Mouse (Mus musculus) hindbrain, embryonic 12.5 days (tissue): ENCODE data around the gene Ccdc88c. TPM values are rescaled to one million over a fixed set of nuclear protein-coding genes. Genes with fewer than 3 reads are reported as not detected.
A peak's percentile ranks its signal among the peaks of the same experiment; 100 is the strongest.

ENCODE experiments used
- ATAC-seq: fragments of 200-750 bp; cut with Nextera tagmentation; 2 replicates; pipeline ENCODE4 v1.8.0; 2017; ENCODE audit warnings: moderate TSS enrichment; ENCODE audit not compliant: low FRiP score
- H3K27ac ChIP-seq: fragments of 300-500 bp; sonication (generic); 2 replicates; pipeline ENCODE4 v1.5.1; 2016; ENCODE audit warnings: mild to moderate bottlenecking
- H3K27me3 ChIP-seq: fragments of 300-500 bp; sonication (generic); 2 replicates; pipeline ENCODE4 v1.6.1; 2016; ENCODE audit warnings: mild to moderate bottlenecking
- H3K36me3 ChIP-seq: fragments of 300-500 bp; sonication (generic); 2 replicates; pipeline ENCODE4 v1.6.1; 2016; ENCODE audit warnings: mild to moderate bottlenecking
- H3K4me1 ChIP-seq: fragments of 300-500 bp; sonication (generic); 2 replicates; pipeline ENCODE4 v1.6.1; 2016
- H3K4me2 ChIP-seq: fragments of 300-500 bp; sonication (generic); replicated peaks from 2 replicates; pipeline ENCODE4 v1.6.1; 2016; ENCODE audit warnings: mild to moderate bottlenecking
- H3K4me3 ChIP-seq: fragments of 300-500 bp; sonication (generic); 2 replicates; pipeline ENCODE4 v1.5.1; 2016; ENCODE audit warnings: mild to moderate bottlenecking
- H3K9ac ChIP-seq: fragments of 300-500 bp; sonication (generic); 2 replicates; pipeline ENCODE4 v1.6.1; 2016; ENCODE audit warnings: mild to moderate bottlenecking, moderate library complexity
- H3K9me3 ChIP-seq: fragments of 300-500 bp; sonication (generic); replicated peaks from 2 replicates; pipeline ENCODE4 v1.6.1; 2016; ENCODE audit warnings: mild to moderate bottlenecking
- WGBS: fragments of 180-500 bp; shearing (Covaris S2); methylation state at CpG from one replicate; pipeline ENCODE4 v1.1.7; 2016; 5-methylcytosine and 5-hydroxymethylcytosine counted together
- polyA plus RNA-seq: library from polyadenylated mRNA; unstranded; fragments of >200 nt; fragmentation: Nextera tagmentation; extraction: Ambion mirVana; gene quantifications from 2 replicates; pipeline ENCODE4 v1.2.1, GENCODE M21; 2016

Gene Ccdc88c
- polyA plus RNA-seq: 15.0 and 17.7 TPM in 2 replicates

- H3K27me3 ChIP-seq: 0 out of 2 replicates have a peak, but pooled peaks cover 5% of the 10 kb centered on the region
- no peaks in the 10 kb centered on the region for H3K9me3 ChIP-seq
- H3K36me3 ChIP-seq: no peaks in the 10 kb centered on the region
- WGBS: under 1% methylated on average over 38 of the region's 56 CpGs
- peak within 1 kb of the TSS; percentile 84 for H3K4me2 ChIP-seq
- peak; percentile 92 for ATAC-seq
- H3K9ac ChIP-seq: peak within 1 kb of the TSS; percentile 91
- peak within 1 kb of the TSS; percentile 71 for H3K4me3 ChIP-seq
- H3K27ac ChIP-seq: peak within 1 kb of the TSS; percentile 95
- peaks cover 30% of the 10 kb centered on the region for H3K4me1 ChIP-seq
These were observed at the start of gene Ccdc88c for GRCm38 (mm10) chr12:101028954-101029731. Ccdc88c (minus strand) TSS chr12:101029056.

DNA sequence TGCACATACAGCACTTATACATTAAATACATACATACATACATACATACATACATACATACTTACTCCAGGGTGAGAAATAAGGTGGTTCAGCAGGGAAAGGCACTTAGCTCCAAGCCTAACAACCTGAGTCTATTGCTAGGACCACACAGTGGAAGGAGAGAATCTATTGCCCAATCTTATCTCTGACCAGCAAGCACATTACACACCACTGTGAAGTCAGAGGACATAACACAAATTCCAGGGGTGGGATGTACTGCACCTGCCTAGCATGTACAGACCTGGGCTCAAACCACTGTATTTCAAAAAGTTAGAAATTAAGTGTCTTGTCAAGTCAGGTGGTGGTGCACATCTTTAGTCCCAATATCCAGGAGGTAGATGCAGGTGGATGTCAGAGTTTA, 49.1 kb upstream of the Ccdc88c start:
- H3K36me3 ChIP-seq: peaks cover 15% of the 10 kb centered on the region
- H3K4me3 ChIP-seq: no peak overlapping the region
- no peak overlapping the region for H3K9ac ChIP-seq
- H3K4me1 ChIP-seq: peaks cover 16% of the 10 kb centered on the region
- no peak for ATAC-seq
- no peaks in the 10 kb centered on the region for H3K27me3 ChIP-seq
- no peak overlapping the region for H3K4me2 ChIP-seq
- H3K27ac ChIP-seq: no peak overlapping the region
- H3K9me3 ChIP-seq: no peaks in the 10 kb centered on the region

DNA sequence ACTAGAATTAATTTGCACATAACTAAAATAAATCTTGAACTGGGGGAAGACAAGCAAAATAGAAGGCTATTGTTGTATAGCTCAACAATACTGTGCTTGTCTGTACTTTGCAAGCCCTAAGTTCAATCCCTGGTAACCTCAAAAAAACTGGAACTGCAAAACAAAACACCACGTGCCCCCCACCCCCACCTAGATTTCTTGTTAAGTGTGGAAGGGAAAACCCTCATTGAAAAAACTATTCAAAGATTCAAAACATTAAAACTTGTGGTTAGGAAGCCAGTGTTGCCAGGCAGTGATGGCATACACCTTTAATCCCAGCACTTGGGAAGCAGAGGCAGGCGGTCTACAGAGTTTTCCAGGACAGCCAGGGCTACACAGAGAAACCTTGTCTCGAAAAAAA, 46.6 kb upstream of the Ccdc88c start:
- H3K36me3 ChIP-seq: peaks cover 12% of the 10 kb centered on the region
- 82% methylated on average over 3 of the region's 3 CpGs for WGBS

DNA sequence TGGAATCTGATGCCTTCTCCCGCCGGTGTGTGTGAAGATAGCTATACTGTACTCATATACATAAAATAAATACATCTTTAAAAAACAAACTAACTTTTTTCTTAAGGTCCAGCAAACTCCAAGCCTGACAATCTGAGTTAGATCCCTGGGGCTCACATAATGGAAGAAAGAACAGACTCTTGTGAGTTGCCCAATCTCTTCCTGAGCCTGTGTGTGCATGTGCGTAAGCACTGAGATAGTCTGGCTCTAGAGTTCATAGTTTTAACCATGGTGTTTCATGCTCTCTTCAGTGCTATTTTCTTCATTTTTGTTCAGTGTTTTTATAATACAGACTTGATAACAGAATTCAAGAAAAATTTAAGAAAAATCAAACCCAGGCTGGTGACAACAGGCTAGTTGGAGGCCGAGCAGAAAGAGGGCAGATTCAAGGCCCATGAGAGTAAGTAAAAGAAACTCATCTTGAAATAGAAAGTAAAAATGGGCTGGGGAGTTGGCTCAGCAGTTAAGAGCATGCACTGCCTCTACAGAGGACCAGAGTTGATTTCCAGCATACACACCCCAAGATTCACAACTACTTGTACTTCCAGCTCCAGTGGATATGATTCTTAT, 46.1 kb upstream of the Ccdc88c start:
- WGBS: 96% methylated on average over 4 of the region's 4 CpGs
- Histone ChIP-seq H3K4me2 (no peak overlapping the region), H3K27ac (no peak overlapping the region), H3K9ac (no peak overlapping the region), H3K27me3 (no peaks in the 10 kb centered on the region), H3K4me3 (no peak overlapping the region), H3K36me3 (peaks cover 11% of the 10 kb centered on the region), H3K4me1 (0 out of 2 replicates have a peak, but pooled peaks cover 2% of the 10 kb centered on the region), H3K9me3 (no peaks in the 10 kb centered on the region)
- no peak for ATAC-seq

More for the DNA sequence above, 46.6 kb upstream of the Ccdc88c start:
- no peak for ATAC-seq
- Histone ChIP-seq H3K9me3 (no peaks in the 10 kb centered on the region), H3K27ac (no peak overlapping the region), H3K4me2 (no peak overlapping the region), H3K9ac (no peak overlapping the region), H3K4me3 (no peak overlapping the region), H3K4me1 (0 out of 2 replicates have a peak, but pooled peaks cover 2% of the 10 kb centered on the region), H3K27me3 (no peaks in the 10 kb centered on the region)

DNA sequence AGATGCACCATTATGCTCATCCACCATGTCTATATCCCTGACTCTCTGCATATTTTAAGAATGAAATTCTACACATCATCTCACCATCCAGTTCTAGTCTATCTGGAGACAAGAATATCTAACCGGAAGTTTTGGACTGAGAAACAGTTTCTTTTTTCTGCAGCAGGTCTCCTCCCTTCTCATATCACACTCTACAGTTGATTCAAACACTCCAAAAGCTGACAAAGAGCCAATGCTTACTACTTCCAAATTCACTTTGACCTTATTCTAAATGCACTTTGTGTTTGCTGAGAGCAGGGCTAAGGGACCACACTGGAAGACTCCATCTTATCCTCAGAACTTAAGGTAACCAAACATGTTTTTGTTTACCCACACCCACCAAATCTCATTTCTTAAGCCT, 41.0 kb upstream of the Ccdc88c start:
- WGBS: 92% methylated on average over 1 of the region's 1 CpGs
- no peak overlapping the region for H3K4me3 ChIP-seq

GRCm38 (mm10) chr12:101066329-101066728, 37.5 kb upstream of the Ccdc88c start:
- no peak overlapping the region for H3K9ac ChIP-seq
- peaks cover 37% of the 10 kb centered on the region for H3K36me3 ChIP-seq
- no peak overlapping the region for H3K27ac ChIP-seq
- no peak for ATAC-seq
- no peak overlapping the region for H3K4me2 ChIP-seq
- WGBS: 87% methylated on average over 1 of the region's 1 CpGs
- H3K27me3 ChIP-seq: no peaks in the 10 kb centered on the region
- no peak overlapping the region for H3K4me3 ChIP-seq
- H3K9me3 ChIP-seq: no peaks in the 10 kb centered on the region
- H3K4me1 ChIP-seq: no peaks in the 10 kb centered on the region

More for the DNA sequence above, 41.0 kb upstream of the Ccdc88c start:
- Histone ChIP-seq H3K9me3 (no peaks in the 10 kb centered on the region), H3K4me2 (no peak overlapping the region), H3K27me3 (no peaks in the 10 kb centered on the region), H3K4me1 (no peaks in the 10 kb centered on the region), H3K36me3 (peaks cover 19% of the 10 kb centered on the region), H3K27ac (no peak overlapping the region), H3K9ac (no peak overlapping the region)
- no peak for ATAC-seq

GRCm38 (mm10) chr12:101039956-101040355, 11.1 kb upstream of the Ccdc88c start:
- Histone ChIP-seq H3K4me2 (no peak overlapping the region), H3K27me3 (no peaks in the 10 kb centered on the region), H3K9me3 (no peaks in the 10 kb centered on the region), H3K36me3 (peaks cover 51% of the 10 kb centered on the region), H3K4me1 (no peaks in the 10 kb centered on the region), H3K27ac (no peak overlapping the region), H3K9ac (no peak overlapping the region), H3K4me3 (no peak overlapping the region)
- no peak for ATAC-seq

- peak; percentile 66 for ATAC-seq
- Histone ChIP-seq H3K9me3 (no peaks in the 10 kb centered on the region), H3K4me2 (peak overlapping the region; percentile 84), H3K27ac (peak overlapping the region; percentile 95), H3K4me1 (peaks cover 36% of the 10 kb centered on the region), H3K4me3 (peak overlapping the region; percentile 71), H3K36me3 (no peaks in the 10 kb centered on the region), H3K9ac (peak overlapping the region; percentile 91), H3K27me3 (0 out of 2 replicates have a peak, but pooled peaks cover 7% of the 10 kb centered on the region)
- WGBS: under 1% methylated on average over 47 of the region's 67 CpGs
These were observed 456 bp downstream of the Ccdc88c start for GRCm38 (mm10) chr12:101028247-101028953.

DNA sequence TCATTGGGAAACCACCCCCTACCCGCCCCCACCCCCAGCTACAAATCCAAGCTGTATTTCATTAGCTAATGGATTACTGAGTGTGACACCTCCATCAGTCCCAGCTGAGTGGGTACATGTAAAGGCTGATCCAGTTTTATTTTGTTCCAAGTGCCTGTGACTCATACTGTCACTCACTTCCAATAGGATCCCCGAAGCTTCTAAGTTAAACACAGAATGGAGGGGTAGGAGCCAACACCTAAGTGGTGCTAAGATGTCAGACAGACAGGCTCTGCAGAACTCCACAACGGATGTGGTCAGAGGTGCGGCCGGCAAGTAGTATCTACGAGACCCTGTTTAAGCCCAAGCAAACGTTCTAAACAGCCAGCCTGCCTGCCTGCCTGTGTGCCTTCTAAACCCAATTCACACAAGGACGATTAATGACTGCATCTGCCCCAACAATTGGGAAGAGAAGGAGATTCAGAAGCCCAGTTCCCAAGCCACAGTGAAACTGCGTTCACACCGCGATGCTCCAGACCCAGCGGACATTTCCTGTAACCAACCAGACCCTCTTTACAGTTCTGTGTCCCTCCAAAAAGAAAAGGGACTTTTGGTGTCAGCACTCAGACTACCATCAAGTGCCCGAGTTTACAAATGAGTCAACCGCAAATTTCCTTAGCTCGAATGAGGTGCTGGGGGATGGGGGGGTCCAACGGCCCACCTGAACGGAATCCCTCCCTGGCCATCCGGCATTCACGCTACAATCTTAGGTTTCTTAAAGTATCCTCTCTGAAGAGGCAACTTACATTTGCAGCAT, 1.2 kb downstream of the Ccdc88c start:
- 1% methylated on average over 19 of the region's 19 CpGs for WGBS
- Histone ChIP-seq H3K4me1 (peaks cover 41% of the 10 kb centered on the region), H3K9me3 (no peaks in the 10 kb centered on the region), H3K27me3 (0 out of 2 replicates have a peak, but pooled peaks cover 7% of the 10 kb centered on the region), H3K4me3 (peak overlapping the region; percentile 71), H3K36me3 (no peaks in the 10 kb centered on the region), H3K4me2 (peak overlapping the region; percentile 84), H3K9ac (peak overlapping the region; percentile 91), H3K27ac (peak overlapping the region; percentile 95; the same call in 1 of the 2 replicates)
- no peak for ATAC-seq

DNA sequence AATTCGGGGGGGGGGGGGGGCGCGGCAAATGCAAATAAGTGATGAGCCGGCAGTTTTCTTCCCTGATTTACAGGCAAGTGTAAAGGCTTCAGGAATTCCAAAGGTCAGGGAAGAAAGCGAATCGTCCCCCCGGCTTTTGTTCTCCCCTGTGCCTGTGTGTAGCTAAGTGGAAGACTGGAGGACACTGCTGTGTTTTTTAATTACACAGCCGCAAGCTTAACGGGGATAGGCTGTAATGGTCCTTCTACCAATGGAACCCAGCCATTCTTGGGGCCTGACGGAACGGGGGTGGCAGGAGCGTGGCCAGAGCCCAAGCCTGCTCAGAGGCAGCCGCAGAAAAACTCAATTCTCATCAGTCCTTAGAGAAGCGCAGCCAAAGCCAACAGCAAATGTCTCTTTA, 1.9 kb downstream of the Ccdc88c start:
- Histone ChIP-seq H3K27ac (0 out of 2 replicates have a peak overlapping the region, but pooled peaks have one; percentile 30), H3K36me3 (peaks cover 3% of the 10 kb centered on the region; the same call in 1 of the 2 replicates), H3K27me3 (0 out of 2 replicates have a peak, but pooled peaks cover 7% of the 10 kb centered on the region), H3K4me2 (peak overlapping the region; percentile 84), H3K9me3 (no peaks in the 10 kb centered on the region), H3K4me3 (peak overlapping the region; percentile 71), H3K4me1 (peaks cover 41% of the 10 kb centered on the region), H3K9ac (peak overlapping the region; percentile 91)
- ATAC-seq: no peak
- WGBS: 3% methylated on average over 14 of the region's 14 CpGs

GRCm38 (mm10) chr12:101026518-101026917, 2.3 kb downstream of the Ccdc88c start:
- ATAC-seq: no peak
- H3K36me3 ChIP-seq: peaks cover 6% of the 10 kb centered on the region
- H3K27me3 ChIP-seq: 0 out of 2 replicates have a peak, but pooled peaks cover 7% of the 10 kb centered on the region
- H3K4me1 ChIP-seq: peaks cover 42% of the 10 kb centered on the region
- 0 out of 2 replicates have a peak overlapping the region, but pooled peaks have one; percentile 30 for H3K27ac ChIP-seq
- H3K4me3 ChIP-seq: peak overlapping the region; percentile 71
- peak overlapping the region; percentile 91 for H3K9ac ChIP-seq
- H3K9me3 ChIP-seq: no peaks in the 10 kb centered on the region
- H3K4me2 ChIP-seq: peak overlapping the region; percentile 84
- 47% methylated on average over 7 of the region's 7 CpGs for WGBS
